Mouse (Mus musculus) olfactory bulb, adult 2 months (tissue): ENCODE measurements at regions not wholly inside any gene's neighbourhood (a gene's known extent, or its start where the extent isn't known, plus 50 kb on each side); places are given as distances from the start of the nearest gene placed in this dataset.

Experiments
- H3K27ac ChIP-seq: fragments of 200-500 bp; 2 replicates; pipeline ENCODE4 v1.5.1; 2012; ENCODE audit warnings: low read depth, low read length; ENCODE audit not compliant: insufficient read depth
- H3K4me1 ChIP-seq: fragments of 200-500 bp; 2 replicates; pipeline ENCODE4 v1.6.1; 2012; ENCODE audit warnings: low read length; ENCODE audit not compliant: control insufficient read depth, insufficient read depth
- H3K4me3 ChIP-seq: fragments of 200-500 bp; 2 replicates; pipeline ENCODE4 v1.5.1; 2012; ENCODE audit warnings: mild to moderate bottlenecking, low read depth, low read length, moderate library complexity; ENCODE audit not compliant: insufficient read depth
- CTCF ChIP-seq: fragments of 200-500 bp; IDR thresholded peaks from 2 replicates; pipeline ENCODE4 v1.5.1; 2012; ENCODE audit warnings: low read depth, mild to moderate bottlenecking, low read length, moderate library complexity; ENCODE audit not compliant: insufficient read depth
- POLR2A ChIP-seq: fragments of 200-500 bp; IDR thresholded peaks from 2 replicates; pipeline ENCODE4 v1.6.1; 2012; ENCODE audit warnings: mild to moderate bottlenecking, low read depth, low read length, moderate library complexity; ENCODE audit not compliant: insufficient read depth
- WGBS: fragments of 180-500 bp; shearing (Covaris S2); methylation state at CpG from one replicate; pipeline ENCODE4 v1.1.7; 2018; 5-methylcytosine and 5-hydroxymethylcytosine counted together

DNA sequence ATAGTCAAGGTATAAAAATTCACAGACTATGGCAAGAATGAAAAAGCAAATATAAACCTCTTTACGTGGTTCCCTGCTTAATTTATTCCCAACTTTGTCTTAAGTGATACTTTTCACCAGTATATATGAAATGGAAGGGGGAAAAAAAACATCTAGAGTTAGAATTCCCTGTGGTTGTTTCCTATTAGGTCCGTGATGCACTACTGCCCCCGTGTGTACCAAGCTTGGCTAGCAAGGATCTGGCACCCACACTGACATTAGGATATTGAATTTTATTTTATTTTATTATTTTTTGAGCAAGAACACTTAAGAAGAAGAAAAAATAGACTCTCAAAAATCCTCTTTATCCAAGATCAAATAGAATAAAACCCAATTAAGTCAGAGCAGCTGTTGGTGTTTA lies 303.9 kb upstream of the Castor2 start:
- no peak overlapping the region for H3K27ac ChIP-seq
- WGBS, result 35% methylated on average over 3 of the region's 3 CpGs
- H3K4me3 ChIP-seq, result no peak overlapping the region
- no peak for TF ChIP-seq POLR2A
- TF ChIP-seq CTCF, result no peak
- no peaks in the 10 kb centered on the region for H3K4me1 ChIP-seq

DNA sequence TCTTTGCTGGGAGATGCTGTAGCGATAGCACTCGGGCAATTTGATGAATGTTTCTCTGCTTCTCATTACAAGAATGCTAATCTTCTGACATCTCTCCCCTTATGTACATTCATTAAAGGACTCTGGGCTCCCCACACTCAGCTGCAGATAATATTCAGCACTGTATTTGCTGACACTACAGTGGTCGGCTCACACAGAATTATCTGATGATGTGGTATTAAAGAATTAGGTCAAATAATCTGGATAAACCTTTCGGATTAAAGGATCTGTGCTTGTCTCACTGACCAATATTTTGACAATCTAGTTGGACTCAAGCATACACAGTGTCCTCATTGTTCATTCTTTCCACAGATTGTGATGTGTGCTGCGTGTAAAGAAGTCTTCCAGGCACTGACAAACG lies 308.8 kb upstream of the Castor2 start:
- H3K27ac ChIP-seq, result no peak overlapping the region
- no peak overlapping the region for H3K4me3 ChIP-seq
- no peaks in the 10 kb centered on the region for H3K4me1 ChIP-seq
- WGBS, result 79% methylated on average over 6 of the region's 6 CpGs
- no peak for TF ChIP-seq CTCF
- TF ChIP-seq POLR2A, result no peak

DNA sequence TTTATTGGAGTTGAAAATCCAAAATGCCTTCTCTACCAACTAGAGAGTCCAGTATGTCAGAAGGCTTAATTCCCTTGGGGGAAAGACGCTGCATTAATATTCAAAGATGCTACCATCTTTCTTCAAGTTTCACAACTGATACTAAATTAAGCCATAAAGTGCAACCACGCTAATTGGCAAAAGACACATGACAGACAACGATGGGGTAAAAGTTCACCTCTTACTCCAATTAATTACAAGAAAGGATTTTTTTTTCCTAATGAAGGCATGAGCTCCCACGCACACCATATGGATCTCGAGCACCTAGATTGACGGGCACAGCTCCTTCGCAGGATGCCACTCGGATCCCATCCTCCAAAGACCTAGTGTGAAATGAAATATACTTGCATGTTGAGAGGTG lies 311.5 kb upstream of the Castor2 start:
- TF ChIP-seq CTCF (no peak), POLR2A (no peak)
- Histone ChIP-seq H3K27ac (no peak overlapping the region), H3K4me3 (no peak overlapping the region), H3K4me1 (no peaks in the 10 kb centered on the region)
- WGBS, result 94% methylated on average over 8 of the region's 8 CpGs

GRCm38 (mm10) chr5:133787491-133787890 lies 312.0 kb upstream of the Castor2 start:
- no peak overlapping the region for H3K4me3 ChIP-seq
- TF ChIP-seq CTCF (no peak), POLR2A (no peak)
- WGBS, result 96% methylated on average over 7 of the region's 7 CpGs

GRCm38 (mm10) chr5:133776591-133776990 lies 322.9 kb upstream of the Castor2 start:
- no peak for TF ChIP-seq POLR2A
- no peak for TF ChIP-seq CTCF
- no peaks in the 10 kb centered on the region for H3K4me1 ChIP-seq
- H3K27ac ChIP-seq, result no peak overlapping the region
- no peak overlapping the region for H3K4me3 ChIP-seq

More at GRCm38 (mm10) chr5:133787491-133787890, 312.0 kb upstream of the Castor2 start:
- no peaks in the 10 kb centered on the region for H3K4me1 ChIP-seq
- no peak overlapping the region for H3K27ac ChIP-seq

- Histone ChIP-seq H3K4me3 (no peak overlapping the region), H3K27ac (no peak overlapping the region), H3K4me1 (no peaks in the 10 kb centered on the region)
- WGBS, result 83% methylated on average over 3 of the region's 3 CpGs
- TF ChIP-seq POLR2A (no peak), CTCF (no peak)
Measured at GRCm38 (mm10) chr5:133774116-133774515, 325.4 kb upstream of the Castor2 start.

DNA sequence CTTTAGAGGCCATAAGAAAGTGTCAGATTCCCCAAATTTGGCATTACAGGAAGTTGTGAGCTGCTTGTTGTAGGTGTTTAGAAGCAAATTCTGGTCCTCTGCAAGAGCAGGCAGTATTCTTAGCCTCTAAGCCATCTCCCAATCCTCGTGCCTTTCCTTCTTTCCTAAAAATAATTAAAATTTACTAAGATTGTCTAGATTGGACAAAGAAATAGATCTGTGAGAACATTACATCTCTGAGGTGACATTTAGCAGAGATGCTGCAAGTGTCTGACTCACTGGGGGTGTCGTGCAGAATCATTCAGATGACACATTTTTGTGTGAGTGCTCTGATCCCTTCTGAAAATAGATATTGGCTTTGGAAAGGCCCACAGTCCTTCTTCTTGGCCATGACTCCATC lies 330.7 kb upstream of the Castor2 start:
- no peak overlapping the region for H3K27ac ChIP-seq

GRCm38 (mm10) chr5:133757817-133758216 lies 341.7 kb upstream of the Castor2 start:
- Histone ChIP-seq H3K4me1 (peaks cover 8% of the 10 kb centered on the region), H3K27ac (no peak overlapping the region), H3K4me3 (no peak overlapping the region)
- 74% methylated on average over 2 of the region's 2 CpGs for WGBS
- TF ChIP-seq POLR2A, result no peak

More for the DNA sequence above, 330.7 kb upstream of the Castor2 start:
- TF ChIP-seq CTCF, result no peak
- no peak for TF ChIP-seq POLR2A
- H3K4me3 ChIP-seq, result no peak overlapping the region
- H3K4me1 ChIP-seq, result no peaks in the 10 kb centered on the region
- 47% methylated on average over 2 of the region's 2 CpGs for WGBS

DNA sequence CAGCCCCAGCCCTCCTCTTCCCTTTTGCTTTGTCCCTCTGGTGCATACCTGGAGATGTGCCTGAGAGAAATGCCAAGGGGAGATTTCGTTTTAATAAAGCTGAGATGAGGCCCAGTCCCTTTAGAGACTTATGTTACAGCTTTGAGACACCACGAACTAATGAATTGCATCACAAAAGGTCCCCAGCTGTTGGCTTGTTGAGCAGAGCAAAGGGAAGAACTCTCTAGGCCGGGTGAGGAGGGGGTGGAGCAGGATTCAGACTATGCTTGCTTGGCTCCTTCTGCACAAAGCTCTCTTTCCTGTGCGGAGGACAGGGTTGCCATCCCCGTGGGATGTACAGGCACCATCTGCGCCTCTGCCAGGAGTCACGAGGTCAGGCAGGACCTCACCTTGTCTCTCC lies 345.3 kb upstream of the Castor2 start:
- peaks cover 8% of the 10 kb centered on the region for H3K4me1 ChIP-seq
- H3K4me3 ChIP-seq, result no peak overlapping the region
- TF ChIP-seq CTCF (no peak), POLR2A (no peak)
- 36% methylated on average over 7 of the region's 7 CpGs for WGBS
- no peak overlapping the region for H3K27ac ChIP-seq

GRCm38 (mm10) chr5:133753461-133754160 lies 345.9 kb upstream of the Castor2 start:
- WGBS, result 53% methylated on average over 8 of the region's 8 CpGs
- TF ChIP-seq CTCF (no peak), POLR2A (no peak)
- H3K27ac ChIP-seq, result no peak overlapping the region
- H3K4me3 ChIP-seq, result no peak overlapping the region
- H3K4me1 ChIP-seq, result peaks cover 8% of the 10 kb centered on the region
